Mouse (Mus musculus): Measurements from ENCODE around the gene Gm28053.

Gm28053 gene

GRCm38 (mm10) chr6:48696830-48697554, 21.4 kb upstream of the Gm28053 start:
- DNase-seq, result no peak

GRCm38 (mm10) chr6:48697555-48697930, 20.9 kb upstream of the Gm28053 start:
- no peak for DNase-seq

GRCm38 (mm10) chr6:48698066-48698856, 20.1 kb upstream of the Gm28053 start:
- DNase-seq, result no peak

- DNase-seq, result no peak
Observed at GRCm38 (mm10) chr6:48698888-48699287, 19.5 kb upstream of the Gm28053 start.

GRCm38 (mm10) chr6:48700251-48701075, 17.9 kb upstream of the Gm28053 start:
- DNase-seq, result no peak

GRCm38 (mm10) chr6:48702146-48702545, 16.3 kb upstream of the Gm28053 start:
- DNase-seq, result no peak

- DNase-seq, result no peak
Observed at GRCm38 (mm10) chr6:48702601-48703000, 15.8 kb upstream of the Gm28053 start.

GRCm38 (mm10) chr6:48704146-48704545, 14.3 kb upstream of the Gm28053 start:
- DNase-seq, result no peak

GRCm38 (mm10) chr6:48706130-48706529, 12.3 kb upstream of the Gm28053 start:
- DNase-seq, result no peak

- DNase-seq, result no peak
Observed at GRCm38 (mm10) chr6:48720326-48720725, 1.9 kb downstream of the Gm28053 start.

GRCm38 (mm10) chr6:48723468-48723867, 5.1 kb downstream of the Gm28053 start:
- no peak for DNase-seq

GRCm38 (mm10) chr6:48725476-48725875, 7.1 kb downstream of the Gm28053 start:
- no peak for DNase-seq

- DNase-seq, result no peak
Observed at GRCm38 (mm10) chr6:48727761-48728160, 9.4 kb downstream of the Gm28053 start.

GRCm38 (mm10) chr6:48732864-48733304, 14.5 kb downstream of the Gm28053 start:
- no peak for DNase-seq

GRCm38 (mm10) chr6:48733660-48734059, 15.3 kb downstream of the Gm28053 start:
- DNase-seq, result no peak

GRCm38 (mm10) chr6:48737053-48737452, 18.6 kb downstream of the Gm28053 start:
- no peak for DNase-seq

- DNase-seq, result no peak
Observed at GRCm38 (mm10) chr6:48737688-48738087, 19.3 kb downstream of the Gm28053 start.

GRCm38 (mm10) chr6:48738961-48739779, 20.8 kb downstream of the Gm28053 start, which contains the start of gene Gimap1:
Gene Gimap1, plus strand, starts transcription at chr6:48739054.
- DNase-seq, result no peak

GRCm38 (mm10) chr6:48739780-48740055, 21.3 kb downstream of the Gm28053 start:
- DNase-seq, result no peak

- DNase-seq, result no peak
Observed at GRCm38 (mm10) chr6:48740501-48741169, 22.2 kb downstream of the Gm28053 start.

- no peak for DNase-seq
Observed at GRCm38 (mm10) chr6:48741273-48741672, 22.9 kb downstream of the Gm28053 start.

- no peak for DNase-seq
Observed at GRCm38 (mm10) chr6:48741711-48742206, 23.4 kb downstream of the Gm28053 start.
